Mouse (Mus musculus) ovary, postnatal 36 days (tissue): ENCODE results near the gene Stoml2.

Experiments used
- DNase-seq: peaks from one replicate; pipeline ENCODE4 v3.0.0; 2022; ENCODE audit warnings: low spot score, mixed read lengths

Stoml2 gene

GRCm38 (mm10) chr4:43031237-43031995 lies at the start of gene Stoml2:
Gene Stoml2, minus strand, starts transcription at chr4:43031710.
- peak; percentile 90 for DNase-seq

DNA sequence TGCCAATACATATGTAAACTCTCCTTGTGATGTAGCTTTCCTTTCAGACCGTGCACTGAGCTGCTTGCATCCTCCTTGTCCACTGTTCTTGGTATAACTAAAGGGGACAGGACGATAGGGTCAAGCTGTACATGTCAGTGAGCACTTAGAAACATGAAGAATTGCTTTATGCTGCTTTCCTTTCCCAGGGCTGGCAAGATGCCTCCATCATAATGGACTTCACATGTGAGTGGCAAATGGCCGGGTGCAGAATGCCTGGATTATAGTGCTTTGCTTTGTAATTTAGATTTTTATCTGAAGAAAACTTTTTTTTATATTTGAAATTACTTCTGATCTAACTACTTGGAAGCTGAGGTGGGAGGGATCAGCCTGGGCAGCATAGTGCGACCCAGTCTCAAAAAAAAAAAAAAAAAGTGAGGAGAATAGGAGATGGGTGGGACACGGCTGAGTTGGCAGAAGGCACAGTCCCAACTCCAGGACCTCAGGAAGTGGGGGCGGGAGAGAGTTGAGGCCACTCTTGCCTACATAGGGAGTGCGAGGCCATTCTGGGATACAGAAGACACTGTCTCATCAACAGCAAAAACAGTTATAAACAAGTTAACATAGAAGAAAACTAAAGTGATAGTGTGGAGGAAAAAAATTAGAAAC lies 46.7 kb upstream of the Stoml2 start:
- no peak for DNase-seq

- DNase-seq = no peak
Observed at GRCm38 (mm10) chr4:43074923-43075322, 43.4 kb upstream of the Stoml2 start.

- no peak for DNase-seq
Observed at GRCm38 (mm10) chr4:43065471-43065870, 34.0 kb upstream of the Stoml2 start.

DNA sequence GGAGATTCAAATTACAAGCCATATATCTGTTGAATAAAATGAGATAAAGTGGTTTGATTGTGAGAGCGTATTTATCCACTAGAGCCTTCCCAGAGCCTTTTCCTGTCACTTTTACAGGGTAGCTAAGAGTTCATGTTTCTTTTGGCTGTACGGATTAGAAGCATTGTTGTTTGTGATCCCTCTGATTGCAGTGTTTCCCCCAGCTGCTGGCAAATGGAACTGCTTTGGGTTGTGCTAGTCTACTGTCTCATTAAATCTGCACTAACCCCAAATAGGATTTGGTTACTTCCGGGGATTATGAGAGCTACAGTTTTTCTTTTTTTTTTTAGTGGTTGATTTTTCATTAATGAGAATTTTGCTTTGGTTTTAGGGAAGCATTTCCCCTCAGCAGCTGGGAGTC lies 28.8 kb upstream of the Stoml2 start:
- no peak for DNase-seq

GRCm38 (mm10) chr4:43059697-43060096 lies 28.2 kb upstream of the Stoml2 start:
- no peak for DNase-seq

DNA sequence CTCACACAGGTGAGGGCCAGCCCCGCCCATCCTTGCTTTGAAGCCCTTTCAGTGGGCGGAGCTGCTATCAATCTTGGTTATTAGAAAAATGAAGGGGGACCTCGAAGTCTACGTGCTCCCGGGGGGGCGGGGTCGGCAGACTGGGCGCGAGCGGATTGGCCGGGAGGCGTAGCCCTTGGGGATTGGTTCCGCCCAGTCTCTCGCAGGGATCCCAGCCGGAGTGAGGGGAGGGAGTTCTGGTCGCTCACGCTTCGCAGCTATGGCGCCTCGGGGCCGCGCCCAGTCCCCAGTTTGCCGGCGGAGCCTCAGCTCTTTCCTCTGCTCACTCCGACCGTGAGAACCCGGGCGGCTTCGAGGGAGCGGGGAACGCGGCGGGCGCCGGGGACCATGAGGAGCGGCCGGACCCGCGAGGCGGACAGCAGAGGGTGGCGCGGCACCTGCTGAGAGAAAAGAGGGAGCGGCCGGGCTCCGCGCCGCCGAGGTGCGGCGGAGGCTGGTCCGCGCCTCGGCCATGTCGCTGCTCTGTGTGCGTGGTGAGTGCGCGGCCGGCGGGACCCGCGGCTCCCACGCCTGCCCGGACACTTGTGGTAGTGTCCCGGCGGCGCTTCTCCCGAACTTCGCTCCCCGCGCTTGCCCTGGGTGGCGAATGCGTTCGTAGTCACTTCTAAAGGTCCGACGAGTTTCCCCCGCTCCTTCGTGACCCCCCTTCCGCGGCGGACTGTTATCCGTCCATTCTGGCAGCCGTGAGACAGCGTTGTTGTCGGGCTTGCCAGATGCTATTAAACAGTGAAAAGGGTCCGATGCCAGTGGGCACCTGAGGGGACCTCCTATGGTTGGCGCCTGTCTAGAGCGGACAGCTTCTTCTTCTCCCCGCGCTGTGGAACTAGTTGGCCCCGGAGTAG lies 27.5 kb upstream of the Stoml2 start, which contains the start of gene Unc13b:
Gene Unc13b (plus strand): TSS at position 201 of the 902 bp plus-strand sequence.
- DNase-seq = peak; percentile 92

- no peak for DNase-seq
Observed at GRCm38 (mm10) chr4:43058392-43058752, 26.9 kb upstream of the Stoml2 start.

DNA sequence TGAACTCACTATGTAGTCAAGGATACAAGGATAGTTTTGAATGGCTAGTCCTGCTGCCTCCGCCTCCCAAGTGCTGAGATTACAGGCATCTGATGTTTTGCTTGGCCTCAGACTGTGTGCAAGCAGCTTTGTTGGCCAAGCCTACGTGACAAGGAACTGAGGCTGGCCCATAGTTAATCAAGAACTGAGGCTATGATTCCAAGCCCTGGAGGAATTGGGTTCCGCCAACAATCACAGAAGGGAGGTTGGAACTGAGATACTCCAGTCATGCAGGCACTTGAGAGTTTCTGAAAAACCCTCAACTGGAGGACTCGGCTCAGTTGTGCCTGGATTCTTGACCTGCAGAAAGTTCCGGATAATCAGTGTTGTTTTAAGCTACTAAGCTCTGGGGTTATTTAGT lies 26.1 kb upstream of the Stoml2 start:
- no peak for DNase-seq

DNA sequence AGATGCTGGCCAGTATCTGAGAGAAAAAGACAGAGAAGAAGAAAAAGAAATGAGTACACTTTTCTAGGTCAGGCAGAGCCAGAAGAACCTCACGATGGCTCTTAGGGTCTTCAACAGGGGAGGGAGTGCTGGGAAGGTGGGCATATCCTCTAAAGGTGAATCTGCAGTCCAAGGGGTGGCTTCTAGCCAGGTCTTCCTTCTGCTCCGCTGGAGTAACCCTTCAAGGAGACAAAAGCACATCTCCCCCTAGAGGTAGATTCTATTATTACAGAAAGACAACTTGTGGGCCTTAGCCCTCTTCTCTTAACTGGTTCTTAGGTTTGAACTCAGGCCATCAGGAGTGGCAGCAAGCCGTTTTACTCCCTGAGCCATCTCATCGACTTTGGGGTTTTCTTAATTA lies 21.1 kb upstream of the Stoml2 start:
- no peak for DNase-seq

DNA sequence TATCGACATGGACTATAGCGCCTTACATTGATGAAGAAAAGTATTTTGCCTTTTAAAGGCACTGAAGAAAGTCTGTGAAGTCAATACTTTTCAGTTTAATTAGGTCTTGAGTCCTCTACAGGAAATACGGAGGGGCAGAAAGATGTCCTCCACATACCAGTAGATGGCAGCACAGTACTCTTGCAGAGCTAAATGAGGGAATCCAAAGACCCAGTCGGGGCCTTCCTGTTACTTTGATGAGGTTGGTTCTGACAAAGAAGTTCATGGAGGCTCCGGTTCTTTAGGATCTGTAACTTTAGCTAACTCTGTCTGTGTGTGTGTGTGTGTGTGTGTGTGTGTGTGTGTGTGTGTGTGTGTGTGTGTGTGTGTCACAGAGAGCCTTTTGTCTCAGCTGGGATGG lies 15.7 kb upstream of the Stoml2 start:
- no peak for DNase-seq

GRCm38 (mm10) chr4:43046607-43047006 lies 15.1 kb upstream of the Stoml2 start:
- DNase-seq = no peak

GRCm38 (mm10) chr4:43045659-43046302 lies 14.3 kb upstream of the Stoml2 start, which contains the start of gene Fam214b:
Gene Fam214b, minus strand, starts transcription at chr4:43046220.
- peak; percentile 98 for DNase-seq

GRCm38 (mm10) chr4:43045285-43045658 lies 13.8 kb upstream of the Stoml2 start:
- DNase-seq = no peak

DNA sequence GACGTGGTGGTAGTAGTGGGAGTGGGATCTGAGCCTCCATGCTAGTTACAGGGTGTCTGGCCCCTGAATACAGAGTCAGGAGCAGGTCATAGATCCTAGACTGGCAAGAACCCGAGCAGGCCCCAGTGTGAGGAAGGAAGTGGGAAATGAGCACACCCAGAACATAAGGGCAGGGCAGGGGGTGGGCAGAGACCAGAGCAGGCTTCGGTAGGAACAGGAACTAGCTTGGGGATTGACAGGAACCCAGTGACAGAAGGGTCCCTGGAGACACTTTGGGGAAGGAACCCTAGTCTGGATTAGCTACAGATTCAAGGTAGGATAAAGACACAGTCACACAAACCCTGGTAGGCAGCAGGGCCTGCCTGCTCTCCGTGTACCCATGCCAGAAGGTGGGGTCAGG lies 13.2 kb upstream of the Stoml2 start:
- DNase-seq = no peak

DNA sequence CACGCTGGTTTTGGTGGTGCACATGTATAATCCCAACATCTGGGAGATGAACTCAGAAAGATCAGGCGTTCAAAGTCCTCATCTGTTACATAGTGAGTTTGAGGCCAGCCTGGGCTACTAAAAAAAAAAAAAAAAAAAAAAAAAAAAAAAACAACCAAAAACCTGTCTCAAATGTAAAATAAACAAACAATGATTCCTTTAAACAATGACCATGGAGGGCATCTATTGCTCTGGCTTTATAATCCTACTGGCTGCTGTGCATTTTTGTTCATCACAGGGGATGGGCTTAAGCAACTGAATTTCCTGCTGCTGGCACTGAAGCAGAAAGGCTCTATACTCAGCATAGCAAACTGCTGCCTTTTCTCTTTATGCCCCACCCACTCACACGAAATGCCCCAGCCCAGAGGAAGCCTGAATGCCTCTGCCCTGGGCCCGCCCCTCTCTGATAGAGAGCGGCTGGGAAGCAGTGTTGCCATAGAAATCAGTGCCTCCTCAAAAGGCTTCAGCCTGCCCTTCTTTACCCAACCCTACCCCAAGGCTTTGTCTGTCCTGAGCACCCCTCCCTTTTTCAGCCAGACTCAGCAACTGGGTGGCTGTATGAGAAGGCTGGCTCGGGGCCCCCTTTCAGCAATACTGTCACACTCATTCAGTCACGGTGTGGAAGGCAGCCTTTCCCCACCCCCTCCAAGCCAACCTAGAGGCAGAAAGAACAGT lies 12.3 kb upstream of the Stoml2 start:
- peak; percentile 70 for DNase-seq

DNA sequence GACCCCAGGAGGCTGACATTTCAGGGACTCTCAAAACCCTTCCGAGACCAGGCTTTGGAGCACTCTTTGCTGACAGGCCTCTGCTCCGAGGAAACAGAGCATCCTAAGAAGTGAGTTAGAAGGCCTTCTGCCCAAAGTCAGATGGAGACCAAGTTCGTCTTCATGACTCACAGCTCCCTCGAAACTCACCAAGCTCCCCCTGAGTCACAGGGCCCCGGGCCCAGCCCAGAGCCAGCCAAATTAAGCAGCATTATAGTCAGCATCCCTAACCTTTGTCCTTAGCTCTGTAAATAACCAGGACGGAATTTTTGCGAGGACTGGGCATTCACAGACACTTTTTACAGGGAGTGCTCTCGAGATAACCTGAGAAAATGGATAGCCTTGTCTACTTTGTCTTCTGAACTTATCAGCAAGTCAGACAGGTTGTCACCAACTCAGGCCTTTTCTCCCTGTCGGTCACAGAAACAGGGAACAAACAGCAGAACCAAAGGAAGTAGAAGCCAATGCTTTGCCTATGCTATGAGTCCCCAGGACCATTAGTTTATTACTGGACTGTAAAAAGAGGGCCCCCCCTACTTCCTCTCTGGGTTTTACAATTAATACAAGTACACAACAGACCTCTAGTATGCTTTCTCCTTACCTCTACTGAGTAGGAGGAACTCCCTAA lies 9.5 kb upstream of the Stoml2 start:
- no peak for DNase-seq

- DNase-seq = peak; percentile 94
Observed at GRCm38 (mm10) chr4:43040114-43040572, 8.6 kb upstream of the Stoml2 start.

DNA sequence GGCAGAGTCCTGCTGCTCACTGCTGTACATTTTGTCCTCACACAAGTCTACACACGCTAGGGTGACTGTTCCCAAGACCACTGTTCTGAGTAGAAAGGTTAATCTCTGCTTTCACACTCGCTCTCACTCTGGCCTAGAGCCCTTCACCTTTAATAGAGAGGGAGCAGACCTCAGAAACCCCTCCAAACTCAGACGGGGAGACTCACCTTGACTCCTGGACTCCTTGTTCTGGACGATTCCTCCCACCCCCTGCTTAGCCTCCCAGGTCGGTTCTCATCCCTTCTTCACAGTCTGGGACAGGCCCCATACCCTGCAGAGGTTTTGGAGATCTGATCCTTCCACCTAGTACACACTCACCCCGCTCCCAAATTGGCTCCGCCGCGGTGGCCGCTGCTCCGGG lies 8.1 kb upstream of the Stoml2 start:
- DNase-seq = no peak

GRCm38 (mm10) chr4:43038567-43039495 lies 7.3 kb upstream of the Stoml2 start:
- DNase-seq = peak; percentile 34
